Mouse (Mus musculus) ES-E14 (cell line): ENCODE results near the gene Isg20l2. TPM values are rescaled to one million over a fixed set of nuclear protein-coding genes. Genes with fewer than 3 reads are reported as not detected.

Experiments
- DNase-seq: peaks from one replicate; pipeline ENCODE4 v3.0.0-alpha.2; 2013; ENCODE audit warnings: low read depth, low spot score
- H3K27ac ChIP-seq: 2 replicates; pipeline ENCODE4 v1.5.1; 2012; ENCODE audit warnings: low read depth, mild to moderate bottlenecking, low read length, moderate library complexity, mixed read lengths; ENCODE audit not compliant: poor library complexity, insufficient read depth, severe bottlenecking
- H3K36me3 ChIP-seq: 2 replicates; pipeline ENCODE4 v1.6.1; 2012; ENCODE audit warnings: mild to moderate bottlenecking, low read length, moderate library complexity, mixed read lengths; ENCODE audit not compliant: control insufficient read depth, poor library complexity, insufficient read depth, severe bottlenecking
- H3K4me1 ChIP-seq, 2 experiments: fragments of 150-350 bp in 1 of 2; sonication (generic) in 1 of 2; 2 replicates each; pipeline ENCODE4 v1.6.1; 2012; ENCODE audit warnings: low read length in 2 of 2, mild to moderate bottlenecking in 1 of 2, mixed read lengths in 1 of 2; ENCODE audit not compliant: control insufficient read depth in 2 of 2, insufficient read depth in 2 of 2, poor library complexity in 1 of 2
- H3K4me3 ChIP-seq, 2 experiments: fragments of 150-350 bp in 1 of 2; sonication (generic) in 1 of 2; 2 replicates each; pipeline ENCODE4 v1.5.1; 2012; ENCODE audit warnings: low read length in 2 of 2, low read depth in 1 of 2, mild to moderate bottlenecking in 1 of 2, mixed read lengths in 1 of 2; ENCODE audit not compliant: insufficient read depth in 1 of 2, poor library complexity in 1 of 2, severe bottlenecking in 1 of 2
- H3K9ac ChIP-seq: 2 replicates; pipeline ENCODE4 v1.6.1; 2012; ENCODE audit warnings: low read depth, mild to moderate bottlenecking, low read length, mixed read lengths; ENCODE audit not compliant: poor library complexity, insufficient read depth, severe bottlenecking
- H3K9me3 ChIP-seq: fragments of 150-350 bp; sonication (generic); 2 replicates; pipeline ENCODE4 v1.6.1; 2012; ENCODE audit warnings: low read depth, mild to moderate bottlenecking, low read length; ENCODE audit not compliant: control insufficient read depth, insufficient read depth
- CHD2 ChIP-seq: IDR thresholded peaks from 2 replicates; pipeline ENCODE4 v1.6.1; 2014; ENCODE audit warnings: mild to moderate bottlenecking, low read depth, low read length, inconsistent platforms
- HCFC1 ChIP-seq: IDR thresholded peaks from 2 replicates; pipeline ENCODE4 v1.6.1; 2012; ENCODE audit warnings: low read length, inconsistent platforms, borderline replicate concordance; ENCODE audit not compliant: insufficient read depth
- MAFK ChIP-seq: IDR thresholded peaks from 2 replicates; pipeline ENCODE4 v1.6.1; 2014; ENCODE audit warnings: mild to moderate bottlenecking, low read depth, low read length, inconsistent platforms; ENCODE audit not compliant: insufficient read depth
- ZC3H11A ChIP-seq: IDR thresholded peaks from 2 replicates; pipeline ENCODE4 v1.6.1; 2012; ENCODE audit warnings: low read depth, mild to moderate bottlenecking, inconsistent platforms, low read length, borderline replicate concordance
- ZNF384 ChIP-seq: IDR thresholded peaks from 2 replicates; pipeline ENCODE4 v1.6.1; 2012; ENCODE audit warnings: low read depth, low read length, inconsistent platforms
- in situ Hi-C, 2 experiments: fragments of 600-800 bp; cut with MboI; formaldehyde crosslinking; loops; one replicate each; pipeline ENCODE4 v1.15.1; 2025; ENCODE audit warnings: low sequenced_read_pairs in 2 of 2, inconsistent platforms in 1 of 2; ENCODE audit not compliant: unreplicated experiment in 2 of 2
- total RNA-seq: library from RNA; depleted of rRNA; stranded (reverse); fragments of 300-350 nt; gene quantifications from 2 replicates; pipeline ENCODE4 v1.2.3, GENCODE M21; 2012

Isg20l2 gene
- total RNA-seq, 1 experiment = 40.1 TPM

GRCm38 (mm10) chr3:87942471-87942870 lies 12.4 kb downstream of the Isg20l2 start:
- Histone ChIP-seq H3K27ac (no peak overlapping the region), H3K9ac (no peak overlapping the region), H3K36me3 (peaks cover 38% of the 10 kb centered on the region), H3K9me3 (no peaks in the 10 kb centered on the region), H3K4me1 (peaks cover 3 to 25% of the 10 kb centered on the region in 2 experiments; a peak in 3 of 4 replicates), H3K4me3 (no peak overlapping the region)
- in situ Hi-C loops = no loop called here
- DNase-seq = no peak
- TF ChIP-seq ZC3H11A (no peak), HCFC1 (no peak), MAFK (no peak), ZNF384 (no peak), CHD2 (no peak)

GRCm38 (mm10) chr3:87943586-87943985 lies 13.5 kb downstream of the Isg20l2 start:
- no peak for TF ChIP-seq HCFC1
- no peak for TF ChIP-seq ZC3H11A
- no peak for TF ChIP-seq MAFK
- TF ChIP-seq CHD2 = no peak
- DNase-seq = no peak
- Histone ChIP-seq H3K27ac (no peak overlapping the region), H3K4me1 (peaks cover 3 to 29% of the 10 kb centered on the region in 2 experiments; a peak in 3 of 4 replicates), H3K4me3 (no peak overlapping the region), H3K9ac (no peak overlapping the region), H3K9me3 (no peaks in the 10 kb centered on the region), H3K36me3 (peaks cover 30% of the 10 kb centered on the region)
- in situ Hi-C loops = no loop called here

GRCm38 (mm10) chr3:87944838-87945600 lies 14.9 kb downstream of the Isg20l2 start:
- H3K9me3 ChIP-seq = no peaks in the 10 kb centered on the region
- H3K27ac ChIP-seq = no peak overlapping the region
- in situ Hi-C loops = no loop called here
- H3K4me1 ChIP-seq = peaks cover 6 to 40% of the 10 kb centered on the region in 2 experiments
- H3K4me3 ChIP-seq = no peak overlapping the region
- TF ChIP-seq HCFC1 (no peak), ZC3H11A (no peak), MAFK (no peak), ZNF384 (no peak), CHD2 (no peak)
- H3K36me3 ChIP-seq = peaks cover 18% of the 10 kb centered on the region
- no peak overlapping the region for H3K9ac ChIP-seq
- DNase-seq = no peak

GRCm38 (mm10) chr3:87945781-87946540 lies 15.8 kb downstream of the Isg20l2 start:
- Histone ChIP-seq H3K9ac (no peak overlapping the region), H3K4me3 (no peak overlapping the region), H3K9me3 (no peaks in the 10 kb centered on the region), H3K36me3 (peaks cover 14% of the 10 kb centered on the region), H3K27ac (no peak overlapping the region), H3K4me1 (peaks cover 6 to 46% of the 10 kb centered on the region in 2 experiments)
- no peak for TF ChIP-seq MAFK
- TF ChIP-seq ZC3H11A = no peak
- no peak for TF ChIP-seq ZNF384
- TF ChIP-seq HCFC1 = no peak
- TF ChIP-seq CHD2 = no peak
- in situ Hi-C loops = no loop called here
- no peak for DNase-seq
